Comparison of ENCODE assay signal across 13 mouse cellular contexts in genomic region chr2:51268532-51268931, GRCm38 (mm10).
DNase-seq lines count a peak whose midpoint lies in the region; ATAC-seq and TF ChIP-seq lines count a peak whose summit lies in the region.
"Had no signal": no experiment of that assay in that cellular context is flagged by ENCODE, and none has a peak within 500 bp of the region (broad histone marks: within the 10 kb centered on the region; RNA-seq: fewer than 3 reads in every experiment).

No protein-coding gene starts in this region.

- no peak overlapping the region for H3K9ac ChIP-seq in heart, postnatal 0 days (replicated peaks; ENCODE audit: low read depth, low read length)
- H3K9ac ChIP-seq: stomach, embryonic 15.5 days had no signal

- TF ChIP-seq EP300 in heart, postnatal 0 days (IDR thresholded peaks at IDR 0.05; ENCODE audit: low read depth): no peak

- intact Hi-C loops in heart, postnatal 14 days (cut with DNase I): no loop called here

- no peak overlapping the region for H3K4me2 ChIP-seq in heart, postnatal 0 days (ENCODE audit: low read depth, low read length)
- H3K4me2 ChIP-seq: stomach, embryonic 15.5 days had no signal

- no peaks in the 10 kb centered on the region for H3K4me1 ChIP-seq in heart, postnatal 0 days (ENCODE audit: control insufficient read depth, insufficient read depth)
- H3K4me1 ChIP-seq: stomach, embryonic 15.5 days had no signal

- H3K27me3 ChIP-seq in heart, postnatal 0 days (ENCODE audit: control insufficient read depth, insufficient read depth, low read length): no peaks in the 10 kb centered on the region
- H3K27me3 ChIP-seq: stomach, embryonic 15.5 days had no signal

- ATAC-seq in heart, postnatal 0 days (ENCODE audit: insufficient read depth, low read depth): no peak; the same call in 1 of the 2 replicates
- ATAC-seq in hematopoietic stem cell, adult 5-6 weeks (replicated peaks in 1 of 2; ENCODE audit: insufficient read depth in 1 of 2, low FRiP score in 2 of 2, low TSS enrichment in 1 of 2, low read depth in 1 of 2, poor library complexity in 2 of 2, severe bottlenecking in 2 of 2): peak; percentile 58 to 59; a peak in 1 of 4 replicates

- H3K4me3 ChIP-seq in heart, postnatal 0 days (ENCODE audit: low read depth, low read length): no peak overlapping the region
- H3K4me3 ChIP-seq: erythroblast, embryonic 14.5 days; stomach, embryonic 15.5 days had no signal

- no peaks in the 10 kb centered on the region for H3K36me3 ChIP-seq in heart, postnatal 0 days (replicated peaks; ENCODE audit: control insufficient read depth, insufficient read depth, low read length)
- H3K36me3 ChIP-seq: stomach, embryonic 15.5 days had no signal

- peak; percentile 46 for TF ChIP-seq CTCF in heart, postnatal 0 days (IDR thresholded peaks at IDR 0.05; ENCODE audit: low read depth)

- no peak for DNase-seq in heart, postnatal 0 days (ENCODE audit: low spot score)
- no peak for DNase-seq in heart, postnatal 14 days
- DNase-seq in lung, postnatal 25 days (ENCODE audit: low spot score): peak; percentile 1
- DNase-seq in lung, adult 18-20 months: no peak
- peak; percentile 33 for DNase-seq in yolk sac, embryonic 10.5 days (ENCODE audit: low spot score)
- DNase-seq in frontal cortex, postnatal 25 days (ENCODE audit: low spot score in 2 of 2): no peak
- no peak for DNase-seq in natural killer cell, adult 2 months (ENCODE audit: low spot score in 2 of 2)
- DNase-seq: B cell, adult 2 months; gastrocnemius, postnatal 14 days had no signal

- WGBS in heart, postnatal 0 days: 57% methylated on average over 2 of the region's 2 CpGs

- no peak overlapping the region for H3K27ac ChIP-seq in heart, postnatal 0 days (ENCODE audit: low read depth)
- H3K27ac ChIP-seq: macrophage; stomach, embryonic 15.5 days had no signal

- H3K9me3 ChIP-seq in heart, postnatal 0 days (replicated peaks; ENCODE audit: control insufficient read depth, low read length): no peaks in the 10 kb centered on the region
- H3K9me3 ChIP-seq: stomach, embryonic 15.5 days had no signal

Comparison
In these comparisons a context has a peak if more than half of its experiments do, and no peak if none do; other contexts are left out.
1. DNase-seq: peak in lung, postnatal 25 days (single experiment) and yolk sac, embryonic 10.5 days (single experiment); none in heart, postnatal 0 days (single experiment), heart, postnatal 14 days (0 of 2), lung, adult 18-20 months (0 of 2), frontal cortex, postnatal 25 days (0 of 2) and natural killer cell, adult 2 months (0 of 2).